Mouse (Mus musculus) left cerebral cortex, postnatal 10 days (tissue): Measurements from ENCODE around the gene Man2b1. TPM values are rescaled to one million over a fixed set of nuclear protein-coding genes. Genes with fewer than 3 reads are reported as not detected.
"Not testable (repeated sequence)": the region's sequence is repeated elsewhere in the genome, so short reads cannot be mapped to it uniquely, and the experiment has no call there.

Experiments
- DNase-seq, 2 experiments: peaks; one replicate each; pipeline ENCODE4 v3.0.0; 2021 to 2022; ENCODE audit warnings: low spot score in 2 of 2, mixed read lengths in 1 of 2; ENCODE audit errors: extremely low spot score in 1 of 2
- intact Hi-C: fragments of 180-260 bp; cut with DNase I; formaldehyde crosslinking; loops from one replicate; pipeline ENCODE4 v1.15.1; 2025
- microRNA-seq: library from miRNA; unstranded; fragments of <30 nt; microRNA quantifications from one replicate; pipeline ENCODE4 v1.2.0, GENCODE M21; 2022
- total RNA-seq, 2 experiments: library from RNA; stranded (reverse); gene quantifications; 2 replicates each; pipeline ENCODE4 v1.2.3; 2021

Gene Man2b1
- total RNA-seq, 2 experiments from 2014 or later, result 35.6 to 37.2 TPM

GRCm38 (mm10) chr8:85096850-85097249 lies 13.8 kb downstream of the Man2b1 start:
- DNase-seq, result no peak
- intact Hi-C loops, result no loop called here

GRCm38 (mm10) chr8:85100076-85100665 lies 17.1 kb downstream of the Man2b1 start:
- intact Hi-C loops, result no loop called here
- DNase-seq, result no peak

GRCm38 (mm10) chr8:85113241-85113640 lies 30.2 kb downstream of the Man2b1 start:
- intact Hi-C loops, result no loop called here
- no peak for DNase-seq

- DNase-seq, result no peak
- intact Hi-C loops, result no loop called here
Observed at GRCm38 (mm10) chr8:85115501-85115900, 32.4 kb downstream of the Man2b1 start.

- intact Hi-C loops, result no loop called here
- DNase-seq, result no peak
Observed at GRCm38 (mm10) chr8:85116984-85117383, 33.9 kb downstream of the Man2b1 start.

- peak; percentile 76 to 88 for DNase-seq
- intact Hi-C loops, result no loop called here
Observed at GRCm38 (mm10) chr8:85119052-85119981, 36.2 kb downstream of the Man2b1 start.

- intact Hi-C loops, DNase-seq: not testable (repeated sequence)
Observed at GRCm38 (mm10) chr8:85120251-85120650, 37.2 kb downstream of the Man2b1 start.

- DNase-seq, result no peak
- intact Hi-C loops, result no loop called here
Observed at GRCm38 (mm10) chr8:85122995-85123394, 39.9 kb downstream of the Man2b1 start, which contains the start of gene Zfp791. Gene Zfp791 (minus strand): TSS chr8:85123095.

GRCm38 (mm10) chr8:85123691-85124090 lies 40.6 kb downstream of the Man2b1 start:
- no peak for DNase-seq
- intact Hi-C loops, result no loop called here

- DNase-seq, result no peak
- intact Hi-C loops, result no loop called here
Observed at GRCm38 (mm10) chr8:85132335-85132734, 49.3 kb downstream of the Man2b1 start.

- intact Hi-C loops, DNase-seq: not testable (repeated sequence)
Observed at GRCm38 (mm10) chr8:85135690-85136089, 52.6 kb downstream of the Man2b1 start.

- intact Hi-C loops, result no loop called here
- no peak for DNase-seq
Observed at GRCm38 (mm10) chr8:85142516-85142915, 59.4 kb downstream of the Man2b1 start.

Small RNA genes lying within 50 kb of the gene (microRNA-seq; reads per million reads assigned to microRNA genes)
- gene Gm23388 (not detected), gene Mir7070 (17.2 reads per million, percentile 37 among the genes with 10 or more reads in this experiment)

Other genes with a start within 250 kb of the Man2b1 start
- 10 to 100 TPM; 57.0 to 60.1 TPM for gene Rad23a, start 242.6 kb upstream of the Man2b1 start, total RNA-seq
- 100 to 1,000 TPM; 455 to 481 TPM for gene Calr, start 236.3 kb upstream of the Man2b1 start, total RNA-seq
- 10 to 100 TPM; 59.5 to 65.8 TPM for gene Farsa, start 226.3 kb upstream of the Man2b1 start, total RNA-seq
- gene Syce2, start 211.2 kb upstream of the Man2b1 start, total RNA-seq, result 10 to 100 TPM; 19.3 to 22.8 TPM
- 10 to 100 TPM; 29.4 to 36.6 TPM for gene Gcdh, start 189.3 kb upstream of the Man2b1 start, total RNA-seq
- gene Klf1, start 181.3 kb upstream of the Man2b1 start, total RNA-seq, result not detected
- gene Dnase2a, start 174.7 kb upstream of the Man2b1 start, total RNA-seq, result 1 to 10 TPM; 2.5 to 2.9 TPM
- gene Mast1, start 145.9 kb upstream of the Man2b1 start, total RNA-seq, result 100 to 1,000 TPM; 183 to 187 TPM
- 1 to 10 TPM; 4.2 to 4.6 TPM for gene Rtbdn, start 136.3 kb upstream of the Man2b1 start, total RNA-seq
- not detected for gene Gm49661, start 113.8 kb upstream of the Man2b1 start, total RNA-seq
- gene Prdx2, start 113.7 kb upstream of the Man2b1 start, total RNA-seq, result 100 to 1,000 TPM; 507 to 518 TPM
- gene Rnaseh2a, start 113.5 kb upstream of the Man2b1 start, total RNA-seq, result 10 to 100 TPM; 41.0 to 44.2 TPM
- 10 to 100 TPM; 29.9 to 33.0 TPM for gene Junb, start 104.6 kb upstream of the Man2b1 start, total RNA-seq
- 10 to 100 TPM; 13.4 to 13.9 TPM for gene Hook2, start 92.7 kb upstream of the Man2b1 start, total RNA-seq
- not detected for gene Best2, start 68.7 kb upstream of the Man2b1 start, total RNA-seq
- 100 to 1,000 TPM; 111 to 113 TPM for gene Asna1, start 58.0 kb upstream of the Man2b1 start, total RNA-seq
- 100 to 1,000 TPM; 139 to 145 TPM for gene Trir, start 56.4 kb upstream of the Man2b1 start, total RNA-seq
- 100 to 1,000 TPM; 168 to 193 TPM for gene Tnpo2, start 46.4 kb upstream of the Man2b1 start, total RNA-seq
- 10 to 100 TPM; 60.1 to 63.5 TPM for gene Fbxw9, start 23.2 kb upstream of the Man2b1 start, total RNA-seq
- gene Gm5741, start 15.3 kb upstream of the Man2b1 start, total RNA-seq, result not detected
- gene Dhps, start 11.5 kb upstream of the Man2b1 start, total RNA-seq, result 10 to 100 TPM; 72.3 to 78.4 TPM
- gene Wdr83os, start 2.5 kb upstream of the Man2b1 start, total RNA-seq, result 10 to 100 TPM; 54.3 to 60.4 TPM
- gene Wdr83, start 2.0 kb upstream of the Man2b1 start, total RNA-seq, result 10 to 100 TPM; 24.8 to 28.9 TPM
- 1 to 10 TPM; 5.6 to 6.0 TPM for gene Zfp791, start 39.8 kb downstream of the Man2b1 start, total RNA-seq
- gene Cks1brt, start 68.7 kb downstream of the Man2b1 start, total RNA-seq, result not detected
- gene Olfr371, start 142.7 kb downstream of the Man2b1 start, total RNA-seq, result not detected
- 10 to 100 TPM; 43.7 to 45.1 TPM for gene Orc6, start 216.4 kb downstream of the Man2b1 start, total RNA-seq
- 100 to 1,000 TPM; 151 to 156 TPM for gene Vps35, start 216.5 kb downstream of the Man2b1 start, total RNA-seq